Mouse (Mus musculus): ENCODE results near the gene Dnah17. TPM values are rescaled to one million over a fixed set of nuclear protein-coding genes. Genes with fewer than 3 reads are reported as not detected.

Gene Dnah17
- total RNA-seq, 2 experiments from 2014 or later, result 0.02 to 0.08 TPM

DNA sequence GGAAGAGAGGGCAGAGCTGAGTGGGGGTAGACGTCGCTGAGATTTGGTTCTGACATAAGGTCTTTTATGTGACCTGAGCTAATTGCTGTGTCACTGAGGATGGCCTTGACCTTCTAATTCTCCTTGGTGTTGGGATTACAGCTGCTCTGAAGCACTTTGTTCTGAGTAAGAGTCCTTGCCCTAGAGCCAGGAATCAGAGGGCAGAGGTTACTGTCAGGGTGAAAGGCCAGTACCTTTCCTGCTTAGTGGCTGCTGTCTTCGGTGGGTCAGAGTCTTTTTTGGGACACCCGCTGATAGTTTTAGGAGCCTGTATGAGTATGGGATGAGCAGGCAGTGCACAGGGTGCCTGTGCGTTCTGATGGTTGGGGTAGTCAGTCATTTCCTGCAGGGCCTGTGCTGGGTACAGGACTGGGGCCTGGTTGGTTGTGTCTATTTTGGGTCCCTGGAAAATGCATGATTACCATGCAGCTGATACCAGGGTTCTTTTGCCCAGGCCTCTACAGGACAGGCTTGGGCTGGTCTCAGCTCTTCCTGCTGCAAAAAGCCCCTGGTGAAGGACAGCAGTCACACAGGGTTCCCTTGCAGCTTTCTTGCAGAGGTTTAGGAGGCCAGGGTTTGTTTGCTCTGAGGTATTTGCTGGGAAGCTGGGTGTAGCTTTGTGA lies 122.2 kb downstream of the Dnah17 start:
- DNase-seq (ENCODE audit: extremely low spot score in 1 of 2, low spot score in 2 of 2), result no peak
- intact Hi-C loops (cut with DNase I), result no loop called here

DNA sequence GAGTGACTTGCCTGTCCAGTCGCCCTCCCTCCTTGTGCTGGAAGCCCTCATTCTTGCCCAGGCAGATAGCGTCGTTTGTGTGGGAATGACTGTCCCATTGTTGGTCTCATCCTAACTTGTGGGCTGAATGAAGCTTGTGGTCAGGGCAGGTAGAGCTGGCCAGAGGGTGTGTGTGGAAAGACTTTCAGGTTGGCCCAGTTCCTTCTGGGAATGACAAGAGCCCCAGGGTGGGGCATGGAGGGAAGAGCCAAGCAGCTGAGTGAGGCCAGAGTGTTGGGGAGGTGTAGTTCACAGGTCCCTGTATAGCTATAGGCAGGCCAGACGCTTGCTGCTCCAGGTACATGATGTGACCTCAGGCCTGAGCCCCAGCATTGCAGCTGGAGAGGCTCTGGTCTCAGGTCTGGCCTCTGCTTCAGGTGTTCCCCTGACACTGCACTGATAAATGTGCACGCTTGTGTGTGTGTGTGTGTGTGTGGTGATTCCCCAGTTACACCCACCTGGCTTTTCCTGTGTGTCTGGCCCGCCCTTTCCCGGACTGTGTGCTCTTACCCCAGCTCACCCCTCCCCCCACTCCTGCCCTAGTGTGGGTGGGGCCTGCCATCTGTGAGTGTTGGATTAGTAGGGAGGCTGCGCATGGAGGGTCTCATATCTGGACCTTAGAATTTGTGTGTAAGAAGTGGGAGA lies 122.8 kb downstream of the Dnah17 start:
- peak in 1 of 2 experiments; percentile 55 for DNase-seq (ENCODE audit: extremely low spot score in 1 of 2, low spot score in 2 of 2)
- intact Hi-C loops (cut with DNase I), result no loop called here

- DNase-seq (ENCODE audit: extremely low spot score in 1 of 2, low spot score in 2 of 2), result no peak
- intact Hi-C loops (cut with DNase I), result no loop called here
Measured at GRCm38 (mm10) chr11:118004217-118004616, 126.2 kb downstream of the Dnah17 start.

GRCm38 (mm10) chr11:118003718-118004117 lies 126.7 kb downstream of the Dnah17 start:
- intact Hi-C loops (cut with DNase I), result no loop called here
- DNase-seq (ENCODE audit: extremely low spot score in 1 of 2, low spot score in 2 of 2), result no peak

- intact Hi-C loops (cut with DNase I), result no loop called here
- no peak for DNase-seq (ENCODE audit: extremely low spot score in 1 of 2, low spot score in 2 of 2)
Measured at GRCm38 (mm10) chr11:118003176-118003575, 127.3 kb downstream of the Dnah17 start.

DNA sequence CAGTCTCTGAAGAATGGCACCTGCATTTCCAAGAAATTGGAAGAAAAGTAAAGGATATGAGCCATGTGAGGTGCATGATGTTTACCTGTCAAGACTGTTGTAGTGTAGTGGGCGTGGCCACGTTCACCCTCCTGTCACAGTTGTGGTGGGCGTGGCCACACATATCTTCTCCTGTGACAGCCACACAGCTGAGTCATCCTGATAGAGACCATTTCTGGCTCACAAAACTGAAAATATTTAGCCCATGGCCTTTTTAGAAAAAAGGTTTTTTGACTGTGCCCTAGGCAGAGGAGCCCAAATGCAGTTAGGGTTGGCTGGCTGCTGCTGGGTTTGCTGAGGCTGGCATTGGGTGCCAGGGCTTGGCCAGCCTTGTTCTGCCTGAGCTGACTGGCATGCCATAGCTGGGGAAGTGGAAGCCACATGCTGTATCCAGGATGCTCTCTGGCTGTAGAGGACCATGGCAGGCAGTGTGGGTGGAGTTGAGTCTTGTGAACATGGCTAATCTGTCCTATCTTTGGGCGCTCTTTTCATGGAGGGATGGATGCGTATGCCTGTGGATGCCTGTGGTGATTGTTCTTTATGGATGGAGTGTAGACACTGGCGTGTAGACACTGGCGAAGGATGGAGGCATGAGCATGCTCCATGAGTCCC lies 129.7 kb downstream of the Dnah17 start:
- no peak for DNase-seq (ENCODE audit: extremely low spot score in 1 of 2, low spot score in 2 of 2)
- intact Hi-C loops (cut with DNase I), result no loop called here

- intact Hi-C loops (cut with DNase I), result no loop called here
- no peak for DNase-seq (ENCODE audit: extremely low spot score in 1 of 2, low spot score in 2 of 2)
Measured at GRCm38 (mm10) chr11:118000083-118000482, 130.4 kb downstream of the Dnah17 start.

- DNase-seq (ENCODE audit: extremely low spot score in 1 of 2, low spot score in 2 of 2), result no peak
- intact Hi-C loops (cut with DNase I), result no loop called here
Measured at GRCm38 (mm10) chr11:117999260-117999934, 131.0 kb downstream of the Dnah17 start.

- intact Hi-C loops (cut with DNase I), result no loop called here
- no peak for DNase-seq (ENCODE audit: extremely low spot score in 1 of 2, low spot score in 2 of 2)
Measured at GRCm38 (mm10) chr11:117998356-117998755, 132.1 kb downstream of the Dnah17 start.

DNA sequence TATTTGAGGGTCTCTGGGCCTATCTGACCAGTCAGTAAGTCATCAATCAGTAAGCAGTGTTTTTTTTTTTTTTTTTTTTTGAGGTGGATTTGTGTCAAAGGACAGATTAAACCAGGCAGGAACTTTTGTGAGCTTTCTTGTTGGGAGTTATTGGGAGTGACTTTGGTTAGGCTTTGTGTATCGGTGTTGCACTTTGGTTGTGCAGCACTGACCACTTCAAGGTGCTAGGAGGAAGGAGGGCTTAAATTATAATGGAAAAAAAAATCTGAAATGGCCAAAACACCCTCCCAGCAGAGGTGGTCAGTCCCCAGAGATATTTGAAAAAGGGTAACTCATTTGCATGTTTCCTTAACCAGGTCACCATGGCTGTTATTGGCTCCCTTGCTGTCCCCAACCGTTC lies 133.3 kb downstream of the Dnah17 start:
- intact Hi-C loops (cut with DNase I), result no loop called here
- DNase-seq (ENCODE audit: extremely low spot score in 1 of 2, low spot score in 2 of 2), result no peak

- DNase-seq (ENCODE audit: extremely low spot score in 1 of 2, low spot score in 2 of 2), result no peak
- intact Hi-C loops (cut with DNase I), result no loop called here
Measured at GRCm38 (mm10) chr11:117996066-117996465, 134.4 kb downstream of the Dnah17 start.

GRCm38 (mm10) chr11:117995661-117996060 lies 134.8 kb downstream of the Dnah17 start:
- intact Hi-C loops (cut with DNase I), result no loop called here
- DNase-seq (ENCODE audit: extremely low spot score in 1 of 2, low spot score in 2 of 2), result no peak

DNA sequence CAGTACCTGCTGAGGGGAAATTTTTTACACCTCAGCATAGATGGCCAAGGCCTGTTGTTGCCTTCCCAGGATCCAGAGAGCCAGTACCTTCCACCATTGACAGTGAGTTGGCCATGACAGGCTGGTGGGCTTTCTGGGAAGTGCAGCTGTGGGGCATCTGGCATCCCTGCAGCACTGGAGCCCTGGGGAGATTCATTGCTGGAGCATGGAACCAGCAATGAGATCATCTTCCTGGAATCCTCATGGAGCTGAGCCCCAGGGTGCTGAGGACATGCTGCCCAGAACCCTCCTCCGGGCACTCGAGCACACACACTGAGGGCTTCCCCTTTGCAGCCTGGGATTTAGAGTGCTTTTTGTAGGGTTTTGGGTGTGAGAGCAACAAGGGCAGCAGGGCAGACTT lies 135.2 kb downstream of the Dnah17 start:
- intact Hi-C loops (cut with DNase I), result no loop called here
- no peak for DNase-seq (ENCODE audit: extremely low spot score in 1 of 2, low spot score in 2 of 2)

GRCm38 (mm10) chr11:117994250-117995057 lies 136.0 kb downstream of the Dnah17 start:
- intact Hi-C loops (cut with DNase I), result no loop called here
- DNase-seq (ENCODE audit: extremely low spot score in 1 of 2, low spot score in 2 of 2), result no peak

- intact Hi-C loops (cut with DNase I), result no loop called here
- DNase-seq (ENCODE audit: extremely low spot score in 1 of 2, low spot score in 2 of 2), result no peak
Measured at GRCm38 (mm10) chr11:117993190-117994175, 137.0 kb downstream of the Dnah17 start.

DNA sequence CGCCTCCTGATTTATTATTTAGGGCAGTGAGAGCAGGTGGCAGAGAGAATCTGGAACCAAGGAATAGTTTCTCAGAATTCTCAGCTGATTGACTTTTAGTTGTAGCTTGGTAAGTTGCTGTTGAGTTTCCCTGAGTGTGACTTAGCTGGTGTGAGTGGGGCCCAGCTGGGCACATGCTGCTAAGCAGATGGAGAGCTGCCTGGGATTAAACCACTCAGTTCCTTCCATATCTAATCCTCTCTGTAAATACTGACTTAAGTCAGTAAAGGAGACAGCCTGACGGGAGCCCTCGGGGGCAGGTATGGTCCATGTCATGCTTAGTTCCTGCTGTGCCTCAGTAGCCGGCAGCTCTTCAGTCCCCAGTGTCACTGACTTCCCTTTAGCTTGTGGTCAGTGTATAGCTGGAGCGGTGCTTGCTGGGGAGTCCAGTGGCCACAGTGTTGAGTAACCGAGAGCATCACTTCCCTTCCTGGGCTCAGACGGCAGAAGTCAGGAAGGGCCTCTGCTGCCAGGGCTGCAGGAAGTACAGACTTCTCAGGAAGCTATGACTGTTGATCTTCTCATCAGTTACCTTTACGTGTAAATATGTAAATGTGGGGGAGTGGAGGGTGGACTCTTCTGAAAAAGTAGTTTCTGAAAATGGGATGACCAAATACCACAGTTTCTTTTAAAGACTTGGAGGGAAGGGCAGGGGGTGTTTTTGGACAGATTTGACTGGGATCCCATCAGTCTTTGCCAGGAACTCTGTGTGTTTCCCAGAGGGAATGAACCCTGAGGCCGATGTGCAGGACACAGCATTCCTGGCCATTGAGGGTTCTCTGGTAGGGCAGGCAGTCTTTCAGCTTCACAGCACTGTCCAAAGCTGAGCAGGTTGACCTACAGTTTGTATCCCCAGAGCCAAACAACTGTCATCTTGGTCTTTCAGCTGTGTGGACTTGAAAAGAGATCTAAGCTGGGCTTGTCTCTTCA lies 138.6 kb downstream of the Dnah17 start:
- intact Hi-C loops (cut with DNase I), result no loop called here
- no peak for DNase-seq (ENCODE audit: extremely low spot score in 1 of 2, low spot score in 2 of 2)

- no peak for DNase-seq (ENCODE audit: extremely low spot score in 1 of 2, low spot score in 2 of 2)
Measured at GRCm38 (mm10) chr11:117989926-117990325, 140.5 kb downstream of the Dnah17 start.

More at GRCm38 (mm10) chr11:117989926-117990325, 140.5 kb downstream of the Dnah17 start:
- intact Hi-C loops (cut with DNase I), result no loop called here
